Mouse (Mus musculus) CD8-positive naive resting alpha-beta T cell, adult 2 months (primary cell): ENCODE data around the gene Tnrc18.
"Not testable (repeated sequence)": the region's sequence is repeated elsewhere in the genome, so short reads cannot be mapped to it uniquely, and the experiment has no call there.

Source experiments
- DNase-seq, 2 experiments: peaks; one replicate each; pipeline ENCODE4 v3.0.0; 2022; ENCODE audit warnings: low read depth in 2 of 2, low spot score in 2 of 2

The Tnrc18 gene

GRCm38 (mm10) chr5:142817524-142818434, at the start of gene Tnrc18:
TSS of gene Tnrc18 (minus strand) at chr5:142817662.
- no peak for DNase-seq

DNA sequence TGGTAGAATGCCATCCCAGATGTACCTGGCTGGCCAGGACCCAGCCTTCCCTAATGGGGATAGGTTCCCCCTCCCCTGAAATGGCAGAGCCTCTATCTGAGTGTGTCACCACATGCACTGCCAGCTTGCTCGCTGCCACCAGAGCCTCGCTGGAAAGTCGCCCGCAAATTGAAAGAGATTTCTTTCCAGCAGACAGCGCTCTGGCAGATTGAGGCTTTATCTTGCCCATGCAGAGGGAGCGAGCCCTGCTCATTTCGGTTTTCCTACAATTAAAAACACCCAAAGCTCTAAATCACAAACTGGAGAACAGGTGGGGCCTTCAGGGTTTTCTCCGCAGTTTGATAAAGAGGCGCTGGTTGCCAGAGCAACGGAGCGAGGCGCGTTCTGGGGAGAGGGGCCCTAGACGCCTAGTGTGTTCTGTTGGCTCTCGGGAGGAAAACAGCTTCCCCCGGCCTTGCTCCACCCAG, 40.3 kb upstream of the Tnrc18 start:
- no peak for DNase-seq

DNA sequence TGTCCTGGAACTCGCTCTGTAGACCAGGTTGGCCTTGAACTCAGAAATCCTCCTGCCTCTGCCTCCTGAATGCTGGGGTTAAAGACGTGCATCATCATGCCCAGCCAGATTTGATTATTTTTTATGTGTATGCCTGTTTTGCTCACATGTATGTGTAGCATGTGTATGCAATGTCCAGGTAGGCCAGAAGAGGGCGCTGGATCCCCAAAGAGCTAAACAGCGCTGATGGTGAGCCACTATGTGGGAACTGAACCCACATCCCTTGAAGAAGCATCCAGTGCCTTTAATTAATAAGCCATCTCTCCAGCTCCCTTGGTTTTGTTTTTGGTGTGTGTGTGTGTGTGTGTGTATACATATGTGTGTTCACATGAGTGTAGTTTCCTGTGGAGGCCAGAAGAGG, 38.9 kb upstream of the Tnrc18 start:
- DNase-seq: no peak

GRCm38 (mm10) chr5:142854877-142855276, 37.4 kb upstream of the Tnrc18 start:
- peak in 1 of 2 experiments; percentile 24 for DNase-seq

- no peak for DNase-seq
Observed at GRCm38 (mm10) chr5:142853585-142853984, 36.1 kb upstream of the Tnrc18 start.

GRCm38 (mm10) chr5:142851681-142852049, 34.2 kb upstream of the Tnrc18 start:
- DNase-seq: no peak

GRCm38 (mm10) chr5:142850916-142851680, 33.6 kb upstream of the Tnrc18 start:
- no peak for DNase-seq

GRCm38 (mm10) chr5:142850476-142850875, 33.0 kb upstream of the Tnrc18 start:
- DNase-seq: no peak

- DNase-seq: no peak
Observed at GRCm38 (mm10) chr5:142848911-142849310, 31.4 kb upstream of the Tnrc18 start.

GRCm38 (mm10) chr5:142848149-142848548, 30.7 kb upstream of the Tnrc18 start:
- no peak for DNase-seq

DNA sequence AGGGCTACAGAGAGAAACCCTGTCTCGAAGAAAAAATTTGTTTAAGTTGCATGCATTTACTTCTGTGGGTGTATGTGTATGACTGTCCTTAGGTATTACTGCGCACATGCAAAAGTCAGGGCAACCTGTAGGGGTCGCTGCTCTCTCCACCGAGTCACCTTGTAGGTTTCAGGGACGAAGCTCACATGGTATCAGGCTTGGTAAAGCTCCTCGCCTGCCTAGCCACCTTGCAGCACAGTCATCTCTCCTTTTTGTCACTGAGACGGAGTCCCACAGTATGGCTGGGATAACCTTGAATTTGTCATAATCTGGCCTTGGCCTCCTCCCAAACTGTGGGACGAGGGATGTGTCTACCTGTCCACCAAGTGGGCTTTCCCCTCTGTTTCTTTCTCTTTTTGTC, 27.0 kb upstream of the Tnrc18 start:
- DNase-seq: no peak

DNA sequence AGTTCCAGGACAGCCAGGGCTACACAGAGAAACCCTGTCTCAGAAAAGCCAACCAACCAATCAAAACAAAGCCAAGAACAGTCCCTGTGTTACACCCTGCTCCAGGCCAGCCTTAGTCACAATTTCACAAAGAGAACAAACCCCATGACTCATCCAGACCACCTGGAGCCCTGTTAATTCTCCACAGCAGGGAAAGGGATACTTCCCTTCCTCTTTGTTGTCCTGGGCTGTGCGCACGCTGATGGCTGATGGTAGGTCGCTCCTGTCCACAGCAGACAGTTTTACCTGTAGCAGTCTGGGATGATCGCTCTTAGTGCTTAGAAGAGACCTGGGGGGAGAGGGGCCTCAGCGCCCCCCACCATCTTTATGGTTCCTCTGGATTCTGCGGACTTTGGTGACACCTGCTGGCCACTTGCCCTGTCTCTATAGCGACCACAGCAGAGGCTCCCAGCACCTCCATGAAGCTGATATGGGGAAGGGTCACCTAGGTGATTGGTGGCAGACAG, 24.7 kb upstream of the Tnrc18 start:
- no peak for DNase-seq

DNA sequence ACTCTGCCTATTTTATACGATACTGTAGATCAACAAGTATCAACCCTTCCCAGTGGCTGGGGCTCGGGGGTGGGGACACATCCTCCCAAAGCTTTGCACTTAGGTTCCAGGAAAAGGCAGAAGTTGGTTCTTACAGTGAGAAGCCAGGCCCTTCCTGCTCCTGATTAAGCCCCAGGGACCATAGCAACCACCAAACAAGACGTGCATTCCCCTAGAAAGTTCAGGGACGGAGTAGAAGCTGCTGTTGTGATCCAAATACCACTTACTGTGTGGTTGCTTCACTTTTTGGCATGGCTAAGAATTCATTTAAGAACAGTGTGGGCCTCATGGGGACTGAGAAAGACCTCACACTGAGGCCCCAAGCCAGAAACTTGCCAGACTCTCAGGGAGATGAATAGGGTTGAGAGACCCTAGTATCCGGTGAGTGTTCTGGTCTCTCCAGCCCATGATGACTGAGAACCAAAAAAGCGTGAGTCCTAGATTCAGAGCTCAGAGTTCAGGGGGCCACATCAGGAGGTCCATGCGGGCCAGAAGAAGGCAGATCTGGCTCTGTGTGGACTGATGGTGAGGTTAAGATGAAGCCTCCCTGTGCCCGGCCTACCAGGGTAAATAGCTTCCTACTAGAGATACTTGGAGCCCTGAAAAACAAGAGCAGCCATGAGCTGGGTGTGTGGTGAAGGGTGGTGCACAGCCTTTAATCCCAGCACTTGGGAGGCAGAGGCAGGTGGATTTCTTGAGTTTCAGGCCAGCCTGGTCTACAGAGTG, 24.1 kb upstream of the Tnrc18 start:
- no peak for DNase-seq

DNA sequence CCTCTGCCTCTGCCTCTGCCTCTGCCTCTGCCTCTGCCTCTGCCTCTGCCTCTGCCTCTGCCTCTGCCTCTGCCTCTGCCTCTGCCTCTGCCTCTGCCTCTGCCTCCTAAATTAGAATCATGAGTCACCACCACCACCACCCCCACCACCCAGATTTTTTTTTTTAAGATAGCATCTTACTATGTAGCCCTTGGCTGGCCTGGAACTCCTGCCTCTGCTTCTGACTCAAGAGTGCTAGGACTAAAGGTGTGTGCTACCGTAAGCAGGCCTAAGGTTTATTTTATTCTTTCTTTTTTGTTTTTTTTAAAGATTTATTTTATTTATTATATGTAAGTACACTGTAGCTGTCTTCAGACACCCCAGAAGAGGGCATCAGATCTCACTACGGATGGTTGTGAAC, 20.0 kb upstream of the Tnrc18 start:
- not testable (repeated sequence) for DNase-seq

DNA sequence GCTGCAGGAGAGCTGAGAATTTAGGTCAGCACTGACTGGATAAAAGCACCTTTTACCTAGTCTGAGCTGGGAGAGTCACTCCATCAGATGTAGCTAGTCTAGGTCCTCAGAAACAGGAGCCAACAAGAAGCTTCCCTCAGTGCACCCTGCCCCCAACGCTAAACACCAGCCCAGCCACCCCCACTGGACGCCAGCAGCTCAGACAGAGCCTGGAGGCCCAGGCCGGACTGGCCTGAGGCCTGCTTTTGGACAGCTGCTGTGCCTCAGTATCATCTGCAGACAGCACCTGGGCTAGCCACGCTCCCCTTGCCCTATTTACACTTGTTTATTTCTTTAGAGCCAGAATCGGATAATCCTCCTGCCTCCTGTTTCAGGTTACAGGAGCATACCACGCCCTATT, 19.4 kb upstream of the Tnrc18 start:
- no peak for DNase-seq

DNA sequence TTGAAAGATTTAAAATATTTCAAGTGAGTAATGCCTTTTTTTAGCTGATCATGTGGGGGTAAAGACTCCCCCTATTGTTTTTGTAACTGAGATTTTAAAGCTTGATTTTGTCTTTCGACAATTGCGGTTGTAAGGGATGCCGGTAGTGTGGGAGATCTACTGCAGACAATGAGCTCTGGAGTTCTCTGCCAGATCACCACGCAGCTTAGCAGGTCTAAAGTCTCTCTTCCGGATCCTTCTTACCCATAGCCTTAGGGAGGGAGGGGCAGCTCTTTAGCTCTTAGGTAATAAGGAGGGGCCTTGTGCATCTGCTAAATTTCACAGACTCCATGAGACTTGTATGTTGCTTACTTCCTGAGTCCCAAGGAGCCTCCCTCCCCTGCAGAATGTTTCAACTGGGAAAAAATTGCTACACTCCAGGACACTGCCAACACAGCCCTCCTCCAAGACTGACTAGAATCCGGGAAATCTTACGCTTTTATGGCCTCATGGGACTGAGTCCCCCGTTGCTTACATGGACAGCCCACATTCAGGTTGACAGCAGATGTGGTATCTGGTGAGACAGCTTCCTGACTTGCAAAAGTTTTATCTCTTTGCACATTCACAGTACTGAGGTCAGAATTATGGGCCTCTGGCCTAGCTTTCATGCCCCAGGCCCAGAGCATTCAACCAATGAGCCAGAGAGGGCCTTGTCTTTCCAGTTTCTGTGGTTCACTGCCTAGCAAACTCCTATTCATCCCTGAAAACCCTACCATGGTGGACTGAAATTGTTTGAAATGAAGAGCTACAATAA, 16.4 kb upstream of the Tnrc18 start:
- DNase-seq: no peak

DNA sequence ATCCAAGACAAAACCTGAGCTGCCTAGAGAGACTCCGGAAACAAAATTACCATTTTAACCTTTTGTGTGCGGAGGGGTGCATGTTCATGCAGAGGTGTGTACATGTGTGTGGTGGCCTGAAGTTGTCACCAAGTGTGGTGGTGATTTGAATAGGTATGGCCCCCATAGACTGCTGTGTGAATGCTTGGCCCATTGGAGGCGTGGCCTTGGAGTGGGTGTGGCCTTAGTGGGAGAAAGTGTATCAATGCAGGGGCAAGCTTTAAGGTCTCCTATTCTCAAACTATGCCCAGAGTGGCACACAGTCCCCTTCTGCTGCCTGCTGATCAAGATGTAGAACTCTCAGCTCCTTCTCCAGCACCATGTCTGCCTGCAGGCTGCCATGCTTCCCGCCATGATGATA, 8.7 kb upstream of the Tnrc18 start:
- no peak for DNase-seq

GRCm38 (mm10) chr5:142825665-142826064, 8.2 kb upstream of the Tnrc18 start:
- no peak for DNase-seq

GRCm38 (mm10) chr5:142824091-142824490, 6.6 kb upstream of the Tnrc18 start:
- DNase-seq: no peak
